9 mouse cellular contexts compared by ENCODE assay signal in the genomic region with DNA sequence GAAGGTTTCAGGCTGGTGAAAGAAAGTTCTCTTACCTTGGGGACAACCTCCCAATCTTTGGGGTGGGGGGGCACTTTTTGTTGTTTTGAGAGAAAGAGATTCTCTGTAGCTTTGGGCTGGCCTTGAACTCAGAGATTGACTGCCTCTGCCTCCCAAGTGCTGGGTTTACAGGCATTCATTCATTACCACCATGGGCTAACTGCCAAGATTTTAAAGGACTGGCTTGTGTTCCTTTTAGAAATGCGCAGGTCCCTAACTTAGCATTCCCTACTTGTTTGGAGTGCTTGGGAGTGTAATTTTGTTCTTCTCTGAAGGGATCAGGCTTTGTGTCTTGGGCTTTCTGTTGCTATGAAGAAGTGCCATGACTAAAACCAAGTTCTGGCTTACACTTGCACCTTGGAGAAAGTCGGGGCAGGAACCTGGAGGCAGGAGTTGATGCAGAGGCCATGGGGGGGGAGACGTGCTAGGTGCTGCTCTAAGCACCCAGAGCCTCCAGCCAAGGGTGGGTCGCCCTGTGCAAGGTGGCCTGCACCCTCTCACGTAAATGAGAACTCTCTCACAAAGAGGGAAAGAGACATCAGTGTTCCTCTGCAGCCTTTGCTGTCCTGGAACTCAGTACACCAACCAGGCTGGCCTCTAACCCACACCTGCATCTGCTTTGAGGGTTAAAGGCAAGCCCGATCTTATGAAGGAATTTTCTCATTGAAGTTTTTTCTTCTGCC. TPM values are rescaled to one million over a fixed set of nuclear protein-coding genes. Genes with fewer than 3 reads are reported as not detected.
A peak's percentile ranks its signal among the peaks of the same experiment; 100 is the strongest.
DNase-seq lines count a peak whose midpoint lies in the region; ATAC-seq and TF ChIP-seq lines count a peak whose summit lies in the region.
"Had no signal": no experiment of that assay in that cellular context is flagged by ENCODE, and none has a peak within 500 bp of the region (broad histone marks: within the 10 kb centered on the region; RNA-seq: fewer than 3 reads in every experiment).

No protein-coding gene starts in this region.

- H3K4me1 ChIP-seq in embryonic facial prominence, embryonic 13.5 days: peaks cover 27% of the 10 kb centered on the region
- 0 out of 2 replicates have a peak, but pooled peaks cover 3% of the 10 kb centered on the region for H3K4me1 ChIP-seq in intestine, postnatal 0 days (replicated peaks; ENCODE audit: control insufficient read depth, insufficient read depth, low read length)
- peaks cover 22% of the 10 kb centered on the region for H3K4me1 ChIP-seq in neural tube, embryonic 13.5 days (replicated peaks)

- peak overlapping the region; percentile 95 for H3K4me2 ChIP-seq in embryonic facial prominence, embryonic 13.5 days
- peak overlapping the region; percentile 80 for H3K4me2 ChIP-seq in intestine, postnatal 0 days (replicated peaks; ENCODE audit: low read depth)
- H3K4me2 ChIP-seq in neural tube, embryonic 13.5 days: peak overlapping the region; percentile 95

- TF ChIP-seq CTCF in left cerebral cortex, adult 2 months (IDR thresholded peaks at IDR 0.05): no peak
- no peak for TF ChIP-seq CTCF in intestine, postnatal 0 days (IDR thresholded peaks at IDR 0.05; ENCODE audit: low read depth)

- H3K36me3 ChIP-seq in embryonic facial prominence, embryonic 13.5 days: peaks cover 28% of the 10 kb centered on the region
- peaks cover 16% of the 10 kb centered on the region for H3K36me3 ChIP-seq in intestine, postnatal 0 days (ENCODE audit: control insufficient read depth, insufficient read depth)
- H3K36me3 ChIP-seq in neural tube, embryonic 13.5 days: peaks cover 27% of the 10 kb centered on the region

- no peak for DNase-seq in left cerebral cortex, adult 2 months (ENCODE audit: extremely low spot score in 1 of 2, low spot score in 2 of 2)
- no peak for DNase-seq in left cerebral cortex, adult 18-20 months (ENCODE audit: low spot score in 2 of 2)
- DNase-seq in right cerebral cortex, postnatal 14 days: no peak
- no peak for DNase-seq in thymus, adult 18-20 months
- DNase-seq: thymus, postnatal 14 days had no signal

- no peaks in the 10 kb centered on the region for H3K9me3 ChIP-seq in embryonic facial prominence, embryonic 13.5 days
- H3K9me3 ChIP-seq in intestine, postnatal 0 days (ENCODE audit: control insufficient read depth): no peaks in the 10 kb centered on the region
- no peaks in the 10 kb centered on the region for H3K9me3 ChIP-seq in neural tube, embryonic 13.5 days

- H3K27ac ChIP-seq in left cerebral cortex, adult 2 months: no peak overlapping the region; the same call in 1 of the 2 replicates
- no peak overlapping the region; the same call in 1 of the 2 replicates for H3K27ac ChIP-seq in embryonic facial prominence, embryonic 13.5 days
- no peak overlapping the region for H3K27ac ChIP-seq in intestine, postnatal 0 days (ENCODE audit: low read depth, low read length)
- H3K27ac ChIP-seq in neural tube, embryonic 13.5 days (replicated peaks): no peak overlapping the region; the same call in 1 of the 2 replicates

- H3K9ac ChIP-seq in embryonic facial prominence, embryonic 13.5 days: peak overlapping the region; percentile 98
- H3K9ac ChIP-seq in intestine, postnatal 0 days (ENCODE audit: low read depth, low read length): peak overlapping the region; percentile 91
- peak overlapping the region; percentile 98 for H3K9ac ChIP-seq in neural tube, embryonic 13.5 days

- intact Hi-C loops in left cerebral cortex, adult 2 months (cut with DNase I): loop anchor here (5.0 kb wide), 1 partner anchor 267 kb away; no protein-coding TSS in a partner anchor

- no peak for ATAC-seq in embryonic facial prominence, embryonic 13.5 days (ENCODE audit: insufficient number of reproducible peaks, insufficient read depth, low FRiP score, low TSS enrichment, low read depth)
- ATAC-seq in intestine, postnatal 0 days: no peak
- no peak for ATAC-seq in neural tube, embryonic 13.5 days (ENCODE audit: low read depth)
- no peak for ATAC-seq in activated CD4-positive, CD25-positive, alpha-beta regulatory T cell, adult 4 months

- 85% methylated on average over 6 of the region's 6 CpGs for WGBS in embryonic facial prominence, embryonic 13.5 days
- 71% methylated on average over 6 of the region's 6 CpGs for WGBS in intestine, postnatal 0 days
- 86% methylated on average over 6 of the region's 6 CpGs for WGBS in neural tube, embryonic 13.5 days

- H3K27me3 ChIP-seq in embryonic facial prominence, embryonic 13.5 days: no peaks in the 10 kb centered on the region
- no peaks in the 10 kb centered on the region for H3K27me3 ChIP-seq in intestine, postnatal 0 days (replicated peaks; ENCODE audit: control insufficient read depth, insufficient read depth, low read length)
- H3K27me3 ChIP-seq in neural tube, embryonic 13.5 days: no peaks in the 10 kb centered on the region

- H3K4me3 ChIP-seq in left cerebral cortex, adult 2 months: peak overlapping the region; percentile 96
- peak overlapping the region; percentile 74 for H3K4me3 ChIP-seq in embryonic facial prominence, embryonic 13.5 days
- no peak overlapping the region for H3K4me3 ChIP-seq in intestine, postnatal 0 days (ENCODE audit: low read depth, low read length)
- peak overlapping the region; percentile 81 for H3K4me3 ChIP-seq in neural tube, embryonic 13.5 days

RNA-seq across cellular contexts. Expression of gene Rpl13, which starts 2.1 kb away (rescaled TPM):
- 100 to 1,000 TPM; 369 to 415 TPM for total RNA-seq in left cerebral cortex, adult 2 months (2021)
- total RNA-seq in left cerebral cortex, adult 18-20 months (2021): 100 to 1,000 TPM; 438 to 447 TPM
- polyA plus RNA-seq in embryonic facial prominence, embryonic 13.5 days (2015; fragmentation: Nextera tagmentation; extraction: Ambion mirVana): 1,270 and 1,597 TPM in 2 replicates
- 948 and 1,014 TPM in 2 replicates for polyA plus RNA-seq in intestine, postnatal 0 days (2015; fragmentation: Nextera tagmentation; extraction: Ambion mirVana)
- polyA plus RNA-seq in neural tube, embryonic 13.5 days (2015; fragmentation: Nextera tagmentation; extraction: Ambion mirVana): 629 and 772 TPM in 2 replicates
- 1,000 to 10,000 TPM; 2,503 to 2,608 TPM for polyA plus RNA-seq in activated CD4-positive, CD25-positive, alpha-beta regulatory T cell, adult 4 months (2017; shearing (Covaris generic))

RNA-seq across cellular contexts. Expression of gene Cpne7, which starts 13.0 kb away (rescaled TPM):
- total RNA-seq in left cerebral cortex, adult 2 months (2021): 10 to 100 TPM; 68.5 to 89.8 TPM
- total RNA-seq in left cerebral cortex, adult 18-20 months (2021): 10 to 100 TPM; 58.0 to 61.3 TPM
- 1.6 and 2.6 TPM in 2 replicates for polyA plus RNA-seq in embryonic facial prominence, embryonic 13.5 days (2015; fragmentation: Nextera tagmentation; extraction: Ambion mirVana)
- polyA plus RNA-seq in intestine, postnatal 0 days (2015; fragmentation: Nextera tagmentation; extraction: Ambion mirVana): 0.46 and 0.67 TPM in 2 replicates
- 0.68 and 1.1 TPM in 2 replicates for polyA plus RNA-seq in neural tube, embryonic 13.5 days (2015; fragmentation: Nextera tagmentation; extraction: Ambion mirVana)
- polyA plus RNA-seq in activated CD4-positive, CD25-positive, alpha-beta regulatory T cell, adult 4 months (2017; shearing (Covaris generic)): 1 to 10 TPM in 1 of 2 experiments, under 1 TPM in 1; 0.65 to 2.2 TPM

RNA-seq across cellular contexts. Expression of gene Spg7, which starts 41.5 kb away (rescaled TPM):
- 10 to 100 TPM; 66.2 to 68.8 TPM for total RNA-seq in left cerebral cortex, adult 2 months (2021)
- total RNA-seq in left cerebral cortex, adult 18-20 months (2021): 10 to 100 TPM; 56.2 to 66.7 TPM
- 47.9 and 49.8 TPM in 2 replicates for polyA plus RNA-seq in embryonic facial prominence, embryonic 13.5 days (2015; fragmentation: Nextera tagmentation; extraction: Ambion mirVana)
- polyA plus RNA-seq in intestine, postnatal 0 days (2015; fragmentation: Nextera tagmentation; extraction: Ambion mirVana): 44.7 and 46.1 TPM in 2 replicates
- 48.7 and 50.1 TPM in 2 replicates for polyA plus RNA-seq in neural tube, embryonic 13.5 days (2015; fragmentation: Nextera tagmentation; extraction: Ambion mirVana)
- polyA plus RNA-seq in activated CD4-positive, CD25-positive, alpha-beta regulatory T cell, adult 4 months (2017; shearing (Covaris generic)): 10 to 100 TPM; 11.4 to 21.1 TPM

RNA-seq across cellular contexts. Expression of gene Sult5a1, which starts 53.9 kb away (rescaled TPM):
- total RNA-seq in left cerebral cortex, adult 2 months (2021): under 1 TPM in 1 of 2 experiments, not detected in 1; 0.84 TPM
- total RNA-seq in left cerebral cortex, adult 18-20 months (2021): under 1 TPM in 1 of 2 experiments, not detected in 1; 0.51 TPM
- polyA plus RNA-seq in embryonic facial prominence, embryonic 13.5 days (2015; fragmentation: Nextera tagmentation; extraction: Ambion mirVana): 29.4 and 37.6 TPM in 2 replicates
- polyA plus RNA-seq in intestine, postnatal 0 days (2015; fragmentation: Nextera tagmentation; extraction: Ambion mirVana): 3.4 and 3.5 TPM in 2 replicates
- polyA plus RNA-seq in neural tube, embryonic 13.5 days (2015; fragmentation: Nextera tagmentation; extraction: Ambion mirVana): 1.2 and 2.4 TPM in 2 replicates
- not detected for polyA plus RNA-seq in activated CD4-positive, CD25-positive, alpha-beta regulatory T cell, adult 4 months (2017; shearing (Covaris generic))
